Mouse (Mus musculus) cerebellum, postnatal 25 days (tissue): Measurements from ENCODE around the gene Amph.
"Not testable (repeated sequence)": the region's sequence is repeated elsewhere in the genome, so short reads cannot be mapped to it uniquely, and the experiment has no call there.

Source experiments
- DNase-seq, 2 experiments: peaks; one replicate each; pipeline ENCODE4 v3.0.0; 2021; ENCODE audit warnings: mixed read lengths in 2 of 2

Gene Amph

GRCm38 (mm10) chr13:18948171-18949028, at the start of gene Amph:
Amph (plus strand) TSS chr13:18948205.
- DNase-seq: peak; percentile 93 to 96

- no peak for DNase-seq
Measured at GRCm38 (mm10) chr13:18903623-18904022, 44.4 kb upstream of the Amph start.

- DNase-seq: no peak
Measured at GRCm38 (mm10) chr13:18914774-18915173, 33.2 kb upstream of the Amph start.

- DNase-seq: not testable (repeated sequence)
Measured at GRCm38 (mm10) chr13:18933191-18933590, 14.8 kb upstream of the Amph start.

- DNase-seq: peak in 1 of 2 experiments; percentile 51
Measured at GRCm38 (mm10) chr13:18947686-18948085, 319 bp upstream of the Amph start.

GRCm38 (mm10) chr13:18949029-18949350, 985 bp downstream of the Amph start:
- no peak for DNase-seq

- peak; percentile 69 to 76 for DNase-seq
Measured at GRCm38 (mm10) chr13:18949626-18950200, 1.7 kb downstream of the Amph start.

- DNase-seq: no peak
Measured at GRCm38 (mm10) chr13:18953575-18953974, 5.6 kb downstream of the Amph start.

- peak in 1 of 2 experiments; percentile 60 for DNase-seq
Measured at GRCm38 (mm10) chr13:18956065-18956913, 8.3 kb downstream of the Amph start.

GRCm38 (mm10) chr13:18957028-18957427, 9.0 kb downstream of the Amph start:
- no peak for DNase-seq

- DNase-seq: peak; percentile 30 to 53
Measured at GRCm38 (mm10) chr13:18972571-18972970, 24.6 kb downstream of the Amph start.

GRCm38 (mm10) chr13:18974351-18974750, 26.3 kb downstream of the Amph start:
- DNase-seq: peak; percentile 61 to 69

GRCm38 (mm10) chr13:18987266-18987665, 39.3 kb downstream of the Amph start:
- no peak for DNase-seq

- DNase-seq: no peak
Measured at GRCm38 (mm10) chr13:18988323-18988722, 40.3 kb downstream of the Amph start.

- DNase-seq: no peak
Measured at GRCm38 (mm10) chr13:18989185-18989714, 41.2 kb downstream of the Amph start.

- DNase-seq: peak in 1 of 2 experiments; percentile 22
Measured at GRCm38 (mm10) chr13:19002502-19002901, 54.5 kb downstream of the Amph start.

GRCm38 (mm10) chr13:19004406-19004805, 56.4 kb downstream of the Amph start:
- peak in 1 of 2 experiments; percentile 21 for DNase-seq

GRCm38 (mm10) chr13:19008440-19008839, 60.4 kb downstream of the Amph start:
- DNase-seq: no peak

GRCm38 (mm10) chr13:19014825-19015375, 66.9 kb downstream of the Amph start:
- DNase-seq: no peak

GRCm38 (mm10) chr13:19021529-19021928, 73.5 kb downstream of the Amph start:
- DNase-seq: no peak

GRCm38 (mm10) chr13:19022310-19022709, 74.3 kb downstream of the Amph start:
- peak; percentile 76 to 82 for DNase-seq

- peak; percentile 52 to 58 for DNase-seq
Measured at GRCm38 (mm10) chr13:19025091-19025688, 77.2 kb downstream of the Amph start.
